Mouse (Mus musculus): ENCODE data around the gene Snapc5.
"Not testable (repeated sequence)": the region's sequence is repeated elsewhere in the genome, so short reads cannot be mapped to it uniquely, and the experiment has no call there.

Gene Snapc5

DNA sequence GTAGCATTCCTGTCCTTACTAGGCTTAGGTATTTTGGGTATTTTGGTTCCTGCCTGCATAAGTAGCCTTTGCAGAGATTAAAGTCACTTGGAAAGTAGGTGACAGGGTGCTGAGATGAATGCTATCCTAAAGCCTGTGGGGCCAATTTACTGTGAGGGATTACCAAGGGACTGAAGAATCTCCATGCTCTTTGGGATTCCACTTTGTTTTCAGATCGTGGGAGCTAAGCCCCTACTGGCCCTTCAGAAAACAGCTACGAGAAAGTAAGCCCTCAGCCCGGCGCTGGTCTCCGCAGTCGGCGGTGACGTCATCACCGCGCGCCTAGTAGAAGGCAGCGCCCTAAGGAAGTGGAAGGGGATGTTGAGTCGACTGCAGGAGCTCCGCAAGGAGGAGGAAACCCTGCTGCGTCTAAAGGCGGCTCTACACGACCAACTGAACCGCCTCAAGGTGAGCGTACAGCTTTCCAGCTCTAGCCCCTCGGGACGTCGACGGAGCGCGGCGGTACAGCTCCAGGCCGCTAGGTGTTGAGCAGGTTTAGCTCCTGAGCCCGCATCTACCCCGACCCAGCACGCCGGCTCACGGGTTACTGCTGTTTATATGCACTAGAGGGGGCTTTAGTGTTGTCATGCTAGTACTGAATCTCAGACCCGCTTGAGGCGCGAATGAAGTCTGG is at the start of gene Snapc5:
Snapc5 (plus strand) TSS at position 301 of the 673 bp plus-strand sequence.
- DNase-seq (ENCODE audit: low read depth): peak; percentile 81

DNA sequence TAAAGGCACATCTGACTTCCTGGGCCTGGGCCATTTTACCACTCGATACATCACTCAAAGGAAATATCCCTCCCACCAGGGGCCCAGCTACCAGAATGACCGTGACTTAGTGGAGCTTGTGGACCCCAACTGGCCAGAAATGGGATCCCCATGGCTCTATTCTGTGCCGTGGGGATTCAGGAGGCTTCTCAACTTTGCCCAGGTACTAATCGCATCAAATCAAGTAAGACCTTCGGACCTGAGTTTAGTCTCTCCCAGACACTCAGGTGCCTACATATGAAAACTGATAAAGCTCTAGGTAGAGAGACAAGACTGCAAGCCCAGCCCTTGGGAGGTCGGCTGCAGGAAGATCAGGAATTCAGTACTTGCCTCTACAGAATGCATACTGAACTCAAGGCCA is 47.5 kb upstream of the Snapc5 start:
- DNase-seq (ENCODE audit: low read depth): no peak

DNA sequence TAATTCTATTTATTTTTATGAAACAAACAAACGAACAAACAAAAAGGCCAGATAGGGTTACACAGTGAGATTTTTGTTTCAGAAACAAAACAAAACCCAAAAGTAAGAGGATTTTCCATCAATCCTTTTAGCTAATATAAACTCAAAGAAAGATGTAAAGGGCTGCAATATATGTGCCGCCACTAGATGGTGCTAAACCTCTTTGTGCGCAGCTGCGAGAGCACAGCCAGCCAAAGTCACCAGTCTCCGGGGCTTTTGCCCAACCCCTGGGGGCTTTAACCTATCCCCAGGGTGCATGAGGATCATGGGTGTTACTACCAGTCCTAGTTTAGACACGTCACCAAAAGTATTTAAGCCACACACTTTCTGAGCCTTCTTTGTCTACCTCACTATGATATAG is 40.2 kb upstream of the Snapc5 start:
- DNase-seq (ENCODE audit: low read depth): not testable (repeated sequence)

DNA sequence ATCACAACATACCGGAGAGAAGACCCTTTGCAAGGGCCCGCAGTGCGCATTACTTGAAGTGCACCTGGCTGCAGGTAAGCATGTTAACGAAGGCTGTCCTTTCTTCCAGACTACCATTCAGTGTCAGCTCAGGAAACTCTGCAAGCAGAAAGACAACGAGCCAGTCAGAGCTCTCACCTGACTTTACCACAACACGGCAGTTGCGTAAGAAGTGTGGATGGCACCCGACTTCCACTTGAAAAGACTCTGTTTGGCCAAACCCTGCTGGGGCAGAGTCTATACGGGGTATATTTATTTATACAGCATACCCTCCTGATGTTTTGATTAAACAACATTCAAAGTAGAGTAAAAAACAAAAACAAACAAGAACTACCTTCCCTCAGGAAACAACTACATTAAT is 39.2 kb upstream of the Snapc5 start:
- DNase-seq (ENCODE audit: low read depth): no peak

DNA sequence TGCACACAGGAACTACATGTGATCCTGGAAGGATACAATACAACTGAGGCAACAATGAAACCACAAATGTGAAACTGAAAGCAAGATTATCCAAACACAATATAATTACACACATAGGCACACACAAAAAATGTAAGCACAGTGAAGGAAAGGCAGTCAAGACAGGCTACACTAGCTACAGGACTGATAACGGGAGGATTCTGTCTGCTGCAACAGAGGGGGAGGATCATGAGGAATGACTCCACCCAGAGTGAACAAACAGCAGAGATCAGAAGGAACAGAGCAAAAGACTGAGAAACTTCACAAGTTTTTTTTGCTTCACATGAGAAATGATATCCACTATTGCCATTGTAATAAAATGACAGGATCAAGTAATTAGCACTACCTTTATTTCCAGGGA is 22.4 kb upstream of the Snapc5 start:
- DNase-seq (ENCODE audit: low read depth): no peak

DNA sequence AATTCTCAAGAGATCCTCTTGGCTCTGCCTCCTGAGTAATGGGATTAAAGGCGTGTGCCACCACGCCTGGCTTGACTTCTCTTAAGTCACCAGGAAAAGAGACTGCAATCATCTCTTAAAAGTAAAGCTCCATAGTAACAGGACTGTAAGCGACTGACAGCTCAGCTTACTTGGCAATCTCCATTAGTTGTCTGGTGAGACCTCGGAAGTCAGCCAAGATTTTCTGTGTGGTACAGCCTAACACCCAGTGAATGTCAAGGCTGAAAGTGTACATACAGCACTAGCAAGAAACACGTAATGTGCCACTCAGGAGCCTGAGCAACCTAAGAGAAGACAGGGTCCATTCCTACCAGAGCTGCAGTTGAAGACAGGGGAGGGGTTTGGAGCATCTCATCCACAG is 18.6 kb upstream of the Snapc5 start:
- no peak for DNase-seq (ENCODE audit: low read depth)

DNA sequence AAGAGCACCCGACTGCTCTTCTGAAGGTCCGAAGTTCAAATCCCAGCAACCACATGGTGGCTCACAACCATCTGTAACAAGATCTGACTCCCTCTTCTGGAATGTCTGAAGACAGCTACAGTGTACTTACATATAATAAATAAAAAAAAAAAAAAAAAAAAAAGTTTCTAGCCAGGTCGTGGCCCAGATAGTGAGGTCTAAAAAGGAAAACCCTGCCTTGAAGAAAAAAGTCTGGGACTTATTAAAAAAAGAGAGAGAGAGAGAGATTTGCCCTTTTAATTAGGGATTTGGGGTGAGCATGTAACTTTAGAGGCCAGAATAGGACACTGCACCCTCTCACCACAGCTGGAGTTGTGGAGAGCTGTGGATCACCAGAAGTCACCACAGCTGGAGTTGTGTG is 9.1 kb upstream of the Snapc5 start:
- not testable (repeated sequence) for DNase-seq (ENCODE audit: low read depth)

DNA sequence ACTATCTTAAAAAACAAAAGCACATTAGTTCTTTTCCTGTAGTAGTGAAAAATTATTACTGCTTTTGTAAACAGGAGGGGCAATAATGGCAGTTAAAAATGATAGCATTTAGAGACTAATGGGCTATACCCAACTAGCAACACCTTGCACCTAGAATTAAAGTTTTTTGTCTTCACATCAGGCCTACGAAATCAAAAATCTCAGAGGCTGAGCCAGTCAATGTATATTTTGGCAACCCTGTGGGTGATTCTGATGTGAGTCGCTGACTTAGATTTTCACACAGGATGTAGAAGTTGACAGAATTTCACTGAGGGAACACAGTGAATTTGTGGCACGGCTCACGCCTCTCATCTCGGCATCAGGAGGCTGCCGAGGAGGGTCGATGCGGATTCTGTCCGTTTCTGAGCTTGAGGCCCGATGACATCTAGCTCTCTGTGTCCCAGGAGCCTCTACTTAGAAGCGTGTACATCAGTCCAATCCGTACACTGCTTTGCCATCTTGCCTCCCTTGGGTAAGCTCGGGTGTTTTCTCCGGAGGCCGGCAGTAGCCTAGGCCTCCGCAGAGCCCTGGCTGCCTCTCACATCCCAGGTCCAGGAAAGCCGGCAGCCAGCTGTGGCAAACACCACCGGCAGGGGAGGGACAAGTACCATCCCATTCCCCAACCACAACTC is 6.8 kb upstream of the Snapc5 start:
- no peak for DNase-seq (ENCODE audit: low read depth)

DNA sequence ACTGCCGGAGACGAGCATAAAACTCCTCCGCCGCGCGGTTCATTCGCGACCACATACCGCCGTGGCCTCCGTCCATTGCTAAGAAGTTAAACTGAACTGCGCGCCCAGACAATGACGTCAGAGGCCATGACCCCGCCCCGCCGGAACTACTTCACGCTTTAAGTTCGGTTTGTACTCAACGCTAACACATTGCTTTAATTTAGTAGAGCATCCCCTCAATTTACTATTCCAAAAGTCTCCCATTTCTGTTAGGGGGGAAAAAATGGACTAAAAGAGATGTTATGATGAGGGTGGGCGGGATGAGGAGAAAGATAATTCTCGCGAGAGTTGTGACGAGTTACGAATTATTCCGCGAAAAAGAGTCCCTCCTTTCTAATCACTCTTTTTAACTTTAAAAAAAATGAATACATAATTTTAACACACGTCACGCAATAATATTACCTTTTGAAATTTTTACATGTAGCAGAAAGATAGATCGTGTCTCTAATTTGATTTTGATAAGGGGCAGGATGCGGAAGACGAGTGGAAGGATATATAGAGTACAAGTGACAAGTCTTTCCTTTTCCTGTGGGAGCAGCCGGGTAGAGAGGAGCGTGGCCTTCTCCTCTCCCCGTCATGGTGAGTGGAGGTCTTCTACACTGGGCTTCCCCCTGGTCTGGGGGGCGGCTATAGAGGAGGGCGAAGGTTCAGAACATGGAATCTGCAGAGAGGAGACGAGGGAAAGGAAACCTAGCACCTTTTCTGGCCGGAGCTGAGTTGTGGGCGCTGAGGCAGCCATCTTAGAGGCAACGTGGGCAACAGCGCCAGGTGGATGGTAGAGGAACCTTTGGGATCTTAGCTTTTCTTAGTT is 6.0 kb upstream of the Snapc5 start, which contains the start of the genes Zwilch and Rpl4:
Zwilch (minus strand) TSS at position 289 of the 850 bp plus-strand sequence.
Rpl4 (plus strand) TSS at position 560 of the 850 bp plus-strand sequence.
- DNase-seq (ENCODE audit: low read depth): peak; percentile 58

DNA sequence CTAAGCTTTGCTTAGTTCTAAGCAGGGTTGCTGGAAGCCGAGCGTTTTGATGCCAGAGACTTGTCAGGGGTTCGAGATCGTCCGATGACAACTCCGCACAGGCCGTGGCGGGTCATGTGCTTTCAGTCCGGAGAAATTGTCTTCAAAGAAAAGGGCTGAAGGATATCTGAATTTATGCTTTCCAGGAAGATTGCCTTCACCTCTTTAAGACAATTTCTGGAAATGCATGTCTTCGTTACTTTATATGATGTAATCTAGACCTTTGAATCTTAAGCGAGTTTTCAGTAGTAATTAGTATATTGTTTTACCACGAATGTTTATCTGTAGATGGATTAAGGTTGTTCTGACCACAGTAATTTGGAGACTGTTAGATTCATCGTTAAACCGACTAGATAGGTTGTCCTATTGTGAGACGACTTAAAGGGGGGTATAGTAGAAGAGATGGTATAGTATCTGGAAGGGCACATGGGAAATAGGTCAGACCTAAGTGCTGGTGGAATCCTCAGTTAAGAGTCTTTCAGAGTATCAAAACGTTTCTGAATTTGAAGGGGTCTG is 5.3 kb upstream of the Snapc5 start:
- DNase-seq (ENCODE audit: low read depth): no peak

DNA sequence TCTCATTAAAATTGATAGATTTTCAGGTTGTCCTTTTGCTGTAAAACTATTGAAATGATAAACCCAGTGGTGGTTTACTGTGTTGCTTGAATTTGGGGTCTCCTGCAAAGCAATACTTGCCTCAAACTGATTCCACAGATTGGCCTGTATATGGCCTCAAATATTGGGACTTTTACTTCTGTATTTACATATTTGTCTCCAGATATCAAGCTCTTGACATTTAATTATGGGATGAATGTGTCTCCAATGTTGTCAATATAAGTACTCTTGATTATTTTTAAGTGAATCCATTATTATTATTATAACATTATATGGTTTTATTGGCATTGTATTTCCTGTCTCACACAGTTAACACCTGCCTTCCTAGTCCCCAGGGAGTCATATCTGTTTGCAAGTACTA is 4.7 kb upstream of the Snapc5 start:
- no peak for DNase-seq (ENCODE audit: low read depth)

DNA sequence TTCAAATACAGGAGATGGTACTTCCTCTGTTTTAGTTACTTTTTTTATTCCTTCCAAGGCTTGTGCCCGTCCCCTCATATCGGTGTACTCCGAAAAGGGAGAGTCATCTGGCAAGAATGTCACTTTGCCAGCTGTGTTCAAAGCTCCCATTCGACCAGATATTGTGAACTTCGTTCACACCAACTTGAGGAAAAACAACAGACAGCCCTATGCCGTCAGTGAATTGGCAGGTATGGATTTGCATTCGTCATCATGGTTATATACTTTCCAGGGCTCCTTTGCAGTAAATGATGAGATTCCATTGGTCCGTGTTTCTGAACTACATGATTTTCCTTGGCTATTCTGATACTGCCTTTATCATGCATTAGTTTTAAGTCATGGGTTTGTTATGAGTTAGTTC is 4.3 kb upstream of the Snapc5 start:
- DNase-seq (ENCODE audit: low read depth): no peak

DNA sequence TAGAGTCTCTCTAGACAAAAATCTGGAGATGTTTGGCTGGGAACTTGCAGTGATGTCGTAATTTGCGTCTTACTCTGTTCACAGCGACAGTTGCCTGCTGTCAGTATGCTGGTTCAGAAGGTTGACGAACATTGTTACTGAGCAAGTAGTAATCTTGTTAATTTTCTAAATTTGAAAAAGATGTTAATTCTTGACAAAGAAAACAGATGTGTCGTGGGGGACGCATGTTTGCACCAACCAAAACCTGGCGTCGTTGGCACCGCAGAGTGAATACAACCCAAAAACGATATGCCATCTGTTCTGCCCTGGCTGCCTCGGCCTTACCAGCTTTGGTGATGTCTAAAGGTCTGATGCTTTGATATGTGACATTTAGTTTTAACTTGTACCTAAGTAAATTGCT is 3.7 kb upstream of the Snapc5 start:
- DNase-seq (ENCODE audit: low read depth): no peak

DNA sequence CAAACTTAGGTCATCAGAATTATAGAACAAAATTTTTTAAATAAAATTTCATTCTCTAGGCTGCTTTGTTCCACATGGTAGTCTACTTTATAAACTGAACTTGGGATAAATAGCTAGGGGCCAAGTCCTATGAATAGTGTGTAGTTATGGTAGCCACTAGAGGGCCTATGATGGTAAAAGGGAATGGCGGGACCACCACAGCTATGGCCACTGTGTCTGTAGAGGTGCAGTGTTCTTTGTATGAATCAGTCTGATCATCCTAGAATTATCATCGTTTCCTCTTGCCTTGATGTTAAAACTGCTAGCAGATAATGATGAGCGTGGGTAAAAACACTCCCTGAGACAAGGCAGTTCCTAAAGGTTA is 482 bp upstream of the Snapc5 start:
- peak; percentile 12 for DNase-seq (ENCODE audit: low read depth)

DNA sequence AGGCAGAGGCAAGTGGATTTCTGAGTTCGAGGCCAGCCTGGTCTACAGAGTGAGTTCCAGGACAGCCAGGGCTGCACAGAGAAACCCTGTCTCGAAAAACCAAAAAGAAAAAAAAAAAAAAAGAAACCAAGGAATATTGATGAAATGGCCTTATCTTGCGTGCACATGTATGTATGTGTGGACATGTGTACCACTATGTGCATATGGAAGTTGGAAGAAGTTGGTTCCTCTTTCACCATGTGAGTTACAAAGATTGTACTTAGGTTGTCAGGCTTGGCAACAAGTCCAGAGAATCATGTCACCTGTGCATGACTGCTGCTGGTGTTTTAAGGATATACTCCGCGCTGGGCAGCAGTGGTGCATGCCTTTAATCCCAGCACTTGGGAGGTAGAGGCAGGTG is 4.2 kb downstream of the Snapc5 start:
- DNase-seq (ENCODE audit: low read depth): not testable (repeated sequence)

DNA sequence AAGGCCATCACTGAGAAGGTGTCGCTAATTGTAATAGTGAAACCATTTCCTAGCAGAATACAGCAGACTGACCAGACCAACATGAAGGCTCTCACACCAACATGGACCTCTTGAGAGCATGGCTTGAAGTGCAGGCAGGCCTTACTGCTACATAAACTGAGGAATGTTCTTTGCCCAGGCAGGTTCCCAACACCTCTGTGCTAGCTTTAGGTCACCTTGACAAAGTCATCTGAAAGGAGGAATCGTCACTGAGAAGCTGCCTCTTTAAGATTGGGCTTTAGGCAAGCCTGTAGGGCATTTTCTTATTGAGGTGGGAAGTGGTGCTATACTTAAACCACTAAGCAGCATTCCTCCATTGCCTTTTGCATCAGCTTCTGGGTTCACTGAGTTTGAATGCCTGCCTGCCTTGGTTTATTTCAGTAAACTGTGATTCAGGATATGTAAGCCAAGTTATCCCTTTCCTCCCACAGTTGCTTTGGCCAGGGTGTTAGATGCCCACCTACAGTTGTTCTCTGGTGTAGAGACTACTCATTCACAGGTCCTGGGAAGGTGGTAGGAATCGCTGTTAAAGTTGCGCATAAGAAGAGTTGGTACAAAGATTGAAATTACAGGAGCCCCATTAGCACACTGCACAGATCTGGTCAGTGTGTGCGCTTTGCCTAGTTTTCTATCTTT is 5.2 kb downstream of the Snapc5 start:
- no peak for DNase-seq (ENCODE audit: low read depth)

DNA sequence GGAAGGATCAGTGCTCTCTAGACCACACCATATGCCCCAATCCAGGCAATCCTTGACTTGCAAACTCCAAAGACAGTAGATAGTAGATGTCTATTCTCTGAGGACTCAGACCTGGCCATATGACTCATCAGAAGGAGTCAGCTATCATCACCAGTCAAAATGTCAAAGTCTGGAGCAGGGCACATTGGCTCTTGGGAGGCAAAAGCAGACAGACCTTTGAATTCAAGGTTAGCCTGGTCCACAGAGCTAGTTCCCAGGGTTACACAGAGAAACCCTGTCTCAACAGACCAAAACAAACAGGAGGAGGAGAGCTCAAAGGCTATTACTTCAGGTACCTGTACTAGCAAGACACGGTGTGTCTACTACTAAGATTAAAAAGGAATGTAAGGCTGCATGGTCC is 14.8 kb downstream of the Snapc5 start:
- no peak for DNase-seq (ENCODE audit: low read depth)

DNA sequence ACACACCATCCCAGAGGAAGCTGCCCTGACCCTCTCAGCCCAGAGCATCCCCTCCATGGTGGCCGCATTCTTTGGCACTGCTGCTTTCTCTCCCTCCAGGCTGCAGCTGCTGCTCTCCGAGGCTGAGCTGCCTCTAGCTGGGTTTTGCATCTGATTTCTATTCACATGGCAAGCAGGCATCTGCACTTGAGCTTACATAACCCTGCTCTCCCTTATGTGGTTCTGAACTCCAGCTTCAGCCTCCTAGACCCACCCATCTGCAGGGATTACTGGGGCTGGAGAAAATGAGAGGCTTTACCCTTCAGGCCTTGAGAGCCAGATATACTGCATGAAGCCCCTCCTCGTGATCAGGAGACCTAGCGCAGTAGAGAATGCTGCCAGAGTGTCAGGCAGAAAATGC is 16.5 kb downstream of the Snapc5 start:
- no peak for DNase-seq (ENCODE audit: low read depth)

DNA sequence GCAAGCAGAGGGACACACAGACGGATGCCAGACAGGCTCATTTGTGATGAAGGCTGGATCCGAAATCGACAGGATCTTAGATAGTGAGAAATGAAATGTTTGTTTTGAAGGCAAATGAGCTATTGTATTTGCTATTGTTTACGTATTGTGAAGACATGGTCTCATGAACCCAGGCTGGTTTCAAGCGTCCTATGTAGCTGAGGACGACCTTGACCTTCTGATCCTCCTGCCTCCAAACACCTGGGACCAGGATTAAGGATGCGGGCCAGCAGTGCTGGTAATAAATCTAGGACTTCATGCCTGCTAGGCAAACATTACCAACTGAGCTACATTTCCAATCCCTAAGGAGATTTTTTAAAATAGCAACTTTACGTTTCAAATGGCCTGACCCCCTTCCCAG is 18.4 kb downstream of the Snapc5 start:
- DNase-seq (ENCODE audit: low read depth): no peak

DNA sequence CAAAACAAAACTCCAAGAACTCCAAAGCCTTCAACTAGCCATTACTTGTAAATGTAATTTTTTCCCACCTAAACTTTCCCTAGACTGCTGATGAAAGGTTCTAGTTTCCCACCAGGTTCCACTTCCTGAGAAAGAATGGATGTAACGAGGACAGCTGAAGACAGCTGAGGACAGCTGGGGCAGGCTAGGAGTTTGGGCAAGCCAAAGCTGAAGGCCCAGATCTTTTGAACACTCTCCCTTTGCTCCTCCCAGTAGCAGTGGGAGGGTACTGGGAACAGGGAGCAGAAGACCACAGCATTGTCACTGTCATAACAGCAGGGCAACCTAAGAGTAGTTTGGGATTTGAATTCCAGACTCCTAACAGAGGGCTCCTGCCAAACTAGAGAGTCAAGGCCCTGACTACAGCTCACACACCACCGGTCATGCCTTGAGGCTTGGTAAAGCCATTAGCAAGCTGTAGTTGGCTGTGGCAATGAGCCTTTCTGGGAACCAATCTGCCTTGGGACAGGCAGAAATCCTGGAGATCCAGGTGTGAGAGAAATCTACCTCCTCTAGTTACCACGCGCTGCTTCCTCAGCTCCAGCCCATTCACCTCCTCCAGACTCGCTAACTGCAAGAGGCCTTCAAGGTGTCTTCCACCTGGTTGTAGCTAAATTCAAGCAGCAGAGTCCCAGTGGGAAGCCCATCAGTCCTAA is 19.1 kb downstream of the Snapc5 start:
- DNase-seq (ENCODE audit: low read depth): no peak

DNA sequence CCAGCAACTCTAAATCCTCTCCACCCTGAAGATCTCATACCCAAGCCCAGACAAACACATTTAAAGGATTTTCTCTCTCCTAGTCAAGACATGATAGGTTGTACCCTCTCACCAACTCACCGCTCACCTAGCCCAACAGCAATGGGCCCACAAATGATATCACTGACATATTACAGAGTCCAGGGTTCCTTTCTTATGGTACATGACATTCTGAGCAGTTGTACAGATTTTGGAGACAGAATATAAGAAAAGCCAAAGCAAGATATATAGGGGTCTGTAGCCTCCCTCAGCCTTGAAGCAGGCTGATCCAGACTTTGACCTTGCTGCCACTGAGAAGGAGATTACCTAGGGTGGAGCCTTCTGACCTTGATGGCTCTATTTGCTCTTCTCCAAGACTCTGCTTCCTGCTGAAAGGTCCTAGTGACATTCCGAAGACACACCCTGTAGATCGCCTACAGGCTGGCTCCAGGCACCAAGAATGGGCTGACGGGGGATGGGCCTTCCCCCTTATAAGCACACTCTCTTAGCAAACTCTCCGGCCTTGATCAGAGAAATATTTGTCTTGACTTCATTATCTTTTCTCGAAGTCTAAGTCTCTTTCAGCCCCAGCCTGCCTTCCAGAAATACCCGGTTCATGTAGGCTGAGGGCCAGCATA is 19.8 kb downstream of the Snapc5 start:
- DNase-seq (ENCODE audit: low read depth): not testable (repeated sequence)
